Mouse (Mus musculus) limb, embryonic 14.5 days (tissue): ENCODE results near the gene Mphosph9. TPM values are rescaled to one million over a fixed set of nuclear protein-coding genes. Genes with fewer than 3 reads are reported as not detected.
"Not testable (repeated sequence)": the region's sequence is repeated elsewhere in the genome, so short reads cannot be mapped to it uniquely, and the experiment has no call there.

ENCODE experiments used
- ATAC-seq: fragments of 200-750 bp; cut with Nextera tagmentation; 2 replicates; pipeline ENCODE4 v1.8.0; 2017; ENCODE audit warnings: low read depth, moderate number of reproducible peaks, moderate TSS enrichment; ENCODE audit not compliant: low FRiP score
- DNase-seq: peaks from one replicate; pipeline ENCODE4 v3.0.0-alpha.2; 2015; ENCODE audit warnings: low spot score
- H3K27ac ChIP-seq: fragments of 300-500 bp; sonication (generic); replicated peaks from 2 replicates; pipeline ENCODE4 v1.5.1; 2014; ENCODE audit warnings: low read depth, mild to moderate bottlenecking, low read length, moderate library complexity, mixed read lengths
- H3K27me3 ChIP-seq: fragments of 300-500 bp; sonication (generic); 2 replicates; pipeline ENCODE4 v1.6.1; 2014; ENCODE audit warnings: low read length, mixed read lengths; ENCODE audit not compliant: control insufficient read depth, insufficient read depth
- H3K36me3 ChIP-seq: fragments of 300-500 bp; sonication (generic); 2 replicates; pipeline ENCODE4 v1.6.1; 2014; ENCODE audit warnings: mild to moderate bottlenecking, low read length, moderate library complexity, mixed read lengths; ENCODE audit not compliant: control insufficient read depth, insufficient read depth
- H3K4me1 ChIP-seq: fragments of 300-500 bp; sonication (generic); 2 replicates; pipeline ENCODE4 v1.6.1; 2014; ENCODE audit warnings: antibody characterized with exemption, low read length, mixed read lengths; ENCODE audit not compliant: control insufficient read depth, insufficient read depth
- H3K4me2 ChIP-seq: fragments of 300-500 bp; sonication (generic); replicated peaks from 2 replicates; pipeline ENCODE4 v1.6.1; 2014; ENCODE audit warnings: low read depth, mild to moderate bottlenecking, low read length, moderate library complexity; ENCODE audit not compliant: severe bottlenecking
- H3K4me3 ChIP-seq: fragments of 300-500 bp; sonication (generic); replicated peaks from 2 replicates; pipeline ENCODE4 v1.5.1; 2014; ENCODE audit warnings: low read length
- H3K9ac ChIP-seq: fragments of 300-500 bp; sonication (generic); 2 replicates; pipeline ENCODE4 v1.6.1; 2014; ENCODE audit warnings: mild to moderate bottlenecking, low read depth, low read length, moderate library complexity; ENCODE audit not compliant: severe bottlenecking
- H3K9me3 ChIP-seq: fragments of 300-500 bp; sonication (generic); 2 replicates; pipeline ENCODE4 v1.6.1; 2016; ENCODE audit warnings: low read length; ENCODE audit not compliant: control insufficient read depth
- POLR2A ChIP-seq: fragments of 200-500 bp; IDR thresholded peaks from 2 replicates; pipeline ENCODE4 v1.8.0; 2012; ENCODE audit warnings: inconsistent platforms, mild to moderate bottlenecking, moderate library complexity, borderline replicate concordance; ENCODE audit not compliant: insufficient read depth, insufficient read length; ENCODE audit errors: extremely low read depth
- WGBS: fragments of 180-500 bp; shearing (Covaris S2); extraction: QIAGEN DNeasy Blood & Tissue Kit; methylation state at CpG from one replicate; pipeline ENCODE4 v1.1.7; 2014; 5-methylcytosine and 5-hydroxymethylcytosine counted together
- polyA plus RNA-seq, 2 experiments: library from polyadenylated mRNA; depleted of rRNA in 1 of 2; stranded (reverse) in 1 of 2; unstranded in 1 of 2; fragments of >200 nt; fragmentation: Nextera tagmentation in 1 of 2; extraction: Ambion mirVana in 1 of 2; gene quantifications; 2 replicates each; pipeline versions ENCODE4 v1.2.1 to v1.2.3; 2012 to 2014

Gene Mphosph9
- polyA plus RNA-seq, 2 experiments, result 9.5 to 11.0 TPM

GRCm38 (mm10) chr5:124342897-124343296, 15.1 kb upstream of the Mphosph9 start:
- Histone ChIP-seq H3K4me2 (no peak overlapping the region), H3K4me3 (no peak overlapping the region), H3K27me3 (no peaks in the 10 kb centered on the region), H3K9me3 (no peaks in the 10 kb centered on the region), H3K9ac (no peak overlapping the region), H3K36me3 (peaks cover 27% of the 10 kb centered on the region), H3K27ac (no peak overlapping the region), H3K4me1 (peaks cover 5% of the 10 kb centered on the region; the same call in 1 of the 2 replicates)
- no peak for TF ChIP-seq POLR2A
- ATAC-seq (no peak), DNase-seq (no peak)
- 79% methylated on average over 8 of the region's 8 CpGs for WGBS

DNA sequence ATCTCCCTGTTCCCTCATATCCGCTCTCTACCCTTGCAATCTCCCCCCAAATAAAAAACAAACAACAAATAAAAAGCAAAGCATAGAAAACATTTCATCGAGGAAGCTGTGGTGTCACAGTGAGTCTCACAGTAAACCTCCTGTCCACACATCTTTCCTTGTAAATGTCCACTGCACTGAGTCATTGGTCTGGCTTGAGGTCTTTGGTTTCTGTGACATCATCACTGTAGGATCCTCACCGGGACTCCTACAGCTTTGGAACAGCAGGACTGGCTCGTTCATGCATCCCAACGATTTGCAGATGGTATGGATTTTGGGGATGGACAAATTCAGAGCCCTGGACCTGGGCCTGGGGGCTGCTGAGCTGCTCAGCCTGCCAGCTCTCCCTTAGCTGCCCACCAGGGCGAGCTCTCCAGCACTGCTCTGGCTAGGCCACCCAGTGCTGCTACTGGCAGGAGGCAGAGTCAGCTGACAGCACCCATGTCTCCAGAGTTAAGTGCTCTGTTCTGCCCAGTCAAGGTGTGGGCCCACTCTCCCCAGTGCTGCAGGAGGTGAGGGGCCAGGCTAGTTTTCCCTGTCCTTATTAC, 14.1 kb upstream of the Mphosph9 start:
- H3K36me3 ChIP-seq, result peaks cover 23% of the 10 kb centered on the region
- not testable (repeated sequence) for H3K27me3 ChIP-seq, H3K9me3 ChIP-seq, H3K4me2 ChIP-seq, H3K4me1 ChIP-seq, H3K4me3 ChIP-seq, ATAC-seq, H3K27ac ChIP-seq, H3K9ac ChIP-seq, DNase-seq
- 51% methylated on average over 6 of the region's 6 CpGs for WGBS

DNA sequence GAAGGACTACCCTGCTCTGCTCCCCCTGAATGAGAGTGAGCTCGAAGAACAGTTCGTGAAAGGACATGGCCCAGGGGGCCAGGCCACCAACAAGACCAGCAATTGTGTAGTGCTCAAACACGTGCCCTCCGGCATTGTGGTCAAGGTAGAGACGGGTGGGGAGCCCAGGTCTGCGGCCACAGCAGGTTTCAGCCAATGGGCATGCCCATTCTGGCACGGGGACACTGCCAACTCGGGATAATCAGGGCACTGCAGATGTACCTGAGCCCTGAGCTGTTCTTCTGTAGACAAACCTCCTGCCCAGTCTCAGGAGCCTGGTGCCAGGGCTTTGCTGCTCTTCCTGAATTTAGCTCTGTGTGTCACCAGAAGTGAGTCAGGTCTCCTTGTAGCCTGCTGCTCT, 11.0 kb upstream of the Mphosph9 start:
- Histone ChIP-seq H3K4me3 (no peak overlapping the region), H3K27ac (no peak overlapping the region; the same call in 1 of the 2 replicates)
- no peak for ATAC-seq

GRCm38 (mm10) chr5:124337909-124338308, 10.1 kb upstream of the Mphosph9 start:
- peaks cover 5% of the 10 kb centered on the region; the same call in 1 of the 2 replicates for H3K4me1 ChIP-seq
- H3K9me3 ChIP-seq, result no peaks in the 10 kb centered on the region
- no peak overlapping the region for H3K27ac ChIP-seq
- no peak overlapping the region for H3K4me2 ChIP-seq
- DNase-seq (no peak), ATAC-seq (no peak)
- no peaks in the 10 kb centered on the region for H3K36me3 ChIP-seq
- H3K27me3 ChIP-seq, result no peaks in the 10 kb centered on the region
- H3K9ac ChIP-seq, result peak overlapping the region; percentile 4; the same call in 1 of the 2 replicates
- WGBS, result 27% methylated on average over 9 of the region's 9 CpGs
- H3K4me3 ChIP-seq, result no peak overlapping the region
- TF ChIP-seq POLR2A, result no peak

More for the DNA sequence above, 11.0 kb upstream of the Mphosph9 start:
- DNase-seq, result no peak
- H3K4me1 ChIP-seq, result peaks cover 5% of the 10 kb centered on the region; the same call in 1 of the 2 replicates
- H3K36me3 ChIP-seq, result no peaks in the 10 kb centered on the region
- H3K9me3 ChIP-seq, result no peaks in the 10 kb centered on the region
- no peak overlapping the region for H3K4me2 ChIP-seq
- H3K9ac ChIP-seq, result no peak overlapping the region
- no peak for TF ChIP-seq POLR2A
- H3K27me3 ChIP-seq, result no peaks in the 10 kb centered on the region
- 84% methylated on average over 8 of the region's 8 CpGs for WGBS

DNA sequence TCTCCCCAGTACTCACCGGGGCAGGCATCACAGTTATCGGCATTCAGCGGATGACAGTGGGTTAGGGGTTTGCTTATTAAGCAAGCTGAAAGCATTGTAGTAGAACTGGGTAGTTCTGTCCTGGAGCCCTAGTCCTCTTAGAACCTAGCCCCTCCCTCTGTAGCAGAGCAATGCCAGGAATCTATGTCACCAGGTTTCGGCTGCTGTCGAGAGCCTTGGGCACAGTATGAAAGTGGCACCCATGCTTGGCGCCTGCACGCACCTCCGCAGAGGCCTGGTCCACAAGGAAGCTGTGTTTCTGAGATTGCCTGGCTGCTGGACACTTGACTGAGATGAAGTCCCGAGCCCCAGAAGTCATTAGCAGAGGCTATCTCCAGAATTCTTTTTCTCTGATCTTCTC, 9.3 kb upstream of the Mphosph9 start:
- Histone ChIP-seq H3K36me3 (no peaks in the 10 kb centered on the region), H3K9me3 (no peaks in the 10 kb centered on the region), H3K4me1 (peaks cover 5% of the 10 kb centered on the region; the same call in 1 of the 2 replicates), H3K4me2 (no peak overlapping the region), H3K9ac (no peak overlapping the region), H3K4me3 (no peak overlapping the region), H3K27me3 (no peaks in the 10 kb centered on the region), H3K27ac (no peak overlapping the region)
- TF ChIP-seq POLR2A, result no peak
- no peak for ATAC-seq
- no peak for DNase-seq
- WGBS, result 88% methylated on average over 9 of the region's 9 CpGs

DNA sequence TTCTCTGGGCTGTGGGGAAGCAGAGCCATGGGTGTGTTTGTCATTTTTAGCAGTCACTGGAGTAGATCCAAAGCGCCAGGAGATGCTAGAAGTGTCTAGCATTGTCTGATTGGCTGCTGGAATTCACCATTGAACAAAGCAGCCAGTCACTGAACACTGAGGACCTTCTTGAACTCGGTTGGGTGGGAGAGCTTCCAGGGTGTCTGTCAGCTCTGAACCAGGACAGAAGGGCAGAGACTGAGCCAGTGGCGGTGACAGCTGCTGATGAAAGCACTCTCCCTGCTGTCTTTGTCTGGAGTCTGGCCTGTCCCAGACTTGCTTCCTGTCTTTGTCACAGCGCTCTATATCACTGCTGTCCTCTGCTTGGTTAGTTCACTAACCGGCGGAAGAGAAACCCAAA, 6.6 kb upstream of the Mphosph9 start:
- H3K4me3 ChIP-seq, result no peak overlapping the region
- 58% methylated on average over 6 of the region's 6 CpGs for WGBS
- H3K9me3 ChIP-seq, result no peaks in the 10 kb centered on the region
- DNase-seq (peak; percentile 39), ATAC-seq (peak; percentile 62)
- no peaks in the 10 kb centered on the region for H3K36me3 ChIP-seq
- H3K9ac ChIP-seq, result 0 out of 2 replicates have a peak overlapping the region, but pooled peaks have one; percentile 4
- H3K27me3 ChIP-seq, result no peaks in the 10 kb centered on the region
- no peak overlapping the region for H3K27ac ChIP-seq
- TF ChIP-seq POLR2A, result no peak
- peaks cover 4% of the 10 kb centered on the region; the same call in 1 of the 2 replicates for H3K4me1 ChIP-seq
- no peak overlapping the region for H3K4me2 ChIP-seq
